Mouse (Mus musculus) cortical plate, adult 2 months (tissue): ENCODE results near the gene Zfp148.

Experiments used
- CTCF ChIP-seq: fragments of 200-500 bp; IDR thresholded peaks from 2 replicates; pipeline ENCODE4 v1.5.1; 2011; ENCODE audit warnings: mild to moderate bottlenecking, control low read depth, low read length; ENCODE audit not compliant: insufficient read depth; ENCODE audit errors: extremely low read depth
- POLR2A ChIP-seq: fragments of 200-500 bp; IDR thresholded peaks from 2 replicates; pipeline ENCODE4 v1.6.1; 2011; ENCODE audit warnings: mild to moderate bottlenecking, low read length, control low read depth; ENCODE audit not compliant: insufficient read depth; ENCODE audit errors: extremely low read depth

DNA sequence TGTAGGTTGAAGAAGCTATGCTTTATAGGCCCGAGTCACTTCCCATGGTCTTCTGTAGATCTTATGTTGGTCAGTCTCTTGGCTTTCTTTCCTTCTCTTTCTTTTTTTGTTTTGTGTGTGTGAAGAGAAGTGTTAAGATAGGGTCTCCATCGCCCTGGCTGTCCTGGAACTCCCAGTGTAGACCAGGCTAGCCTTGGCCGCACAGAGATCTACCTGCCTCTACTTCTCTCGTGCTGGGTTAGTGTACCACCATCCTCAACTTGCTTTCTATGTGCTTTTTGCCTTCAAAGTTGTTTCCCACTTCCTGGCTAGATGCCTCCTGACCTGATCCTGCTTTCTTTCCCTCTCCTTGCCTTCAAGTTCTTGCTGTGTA lies 84.6 kb downstream of the Zfp148 start:
- TF ChIP-seq CTCF: no peak
- no peak for TF ChIP-seq POLR2A
